Mouse (Mus musculus) monocyte, adult 5-6 weeks (primary cell): ENCODE data around the gene Elmsan1. TPM values are rescaled to one million over a fixed set of nuclear protein-coding genes. Genes with fewer than 3 reads are reported as not detected.

Source experiments
- ATAC-seq: fragments of 153-309, 156-312 bp; replicated peaks from 2 replicates; pipeline ENCODE4 v1.8.0; 2017; ENCODE audit warnings: mild to moderate bottlenecking; ENCODE audit not compliant: low TSS enrichment, insufficient number of reproducible peaks, severe bottlenecking, poor library complexity, low FRiP score
- total RNA-seq: library from RNA; stranded (forward); fragments of 200-1000, 200-491, 200-594 nt; gene quantifications from 3 replicates; pipeline ENCODE4 v1.2.3, GENCODE M21; 2017

Elmsan1 gene
- total RNA-seq, 1 experiment from 2014 or later: 21.6 TPM

DNA sequence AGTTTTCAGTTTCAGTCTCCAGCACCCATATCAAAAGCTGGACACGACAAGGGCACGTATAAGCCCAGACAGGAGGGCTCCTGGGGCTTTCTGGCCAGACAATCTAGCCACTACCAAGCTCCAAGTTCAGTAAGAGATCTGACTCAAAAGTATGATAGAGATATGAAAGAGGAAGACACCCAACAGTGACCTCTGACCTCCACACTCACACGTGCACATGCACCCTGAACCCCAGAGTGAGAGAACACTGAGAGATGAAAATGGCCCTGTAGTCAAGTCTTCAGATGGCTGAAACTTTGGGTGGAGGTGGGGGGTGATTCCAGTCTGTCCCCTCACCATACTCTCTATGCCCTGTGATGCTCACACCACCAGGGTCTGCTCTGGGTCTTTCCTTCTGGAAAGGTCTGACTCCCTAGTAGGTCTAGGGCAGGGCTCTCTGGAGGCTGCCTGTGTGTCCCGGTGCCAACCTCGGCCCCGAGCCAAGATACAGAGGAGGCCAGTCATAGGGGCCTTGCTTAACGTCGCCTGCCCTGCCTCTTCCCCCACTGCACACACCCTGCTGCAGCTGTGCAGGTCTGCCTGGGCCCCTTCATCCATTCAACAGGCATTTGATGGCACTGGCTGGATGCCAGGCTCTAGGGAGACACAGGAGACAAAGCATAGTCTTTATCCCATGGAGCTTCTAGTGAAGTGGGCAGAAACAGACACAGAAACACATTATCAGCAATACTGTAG, 37.8 kb downstream of the Elmsan1 start:
- 0 out of 2 replicates have a peak, but pooled peaks have one; percentile 41 for ATAC-seq

DNA sequence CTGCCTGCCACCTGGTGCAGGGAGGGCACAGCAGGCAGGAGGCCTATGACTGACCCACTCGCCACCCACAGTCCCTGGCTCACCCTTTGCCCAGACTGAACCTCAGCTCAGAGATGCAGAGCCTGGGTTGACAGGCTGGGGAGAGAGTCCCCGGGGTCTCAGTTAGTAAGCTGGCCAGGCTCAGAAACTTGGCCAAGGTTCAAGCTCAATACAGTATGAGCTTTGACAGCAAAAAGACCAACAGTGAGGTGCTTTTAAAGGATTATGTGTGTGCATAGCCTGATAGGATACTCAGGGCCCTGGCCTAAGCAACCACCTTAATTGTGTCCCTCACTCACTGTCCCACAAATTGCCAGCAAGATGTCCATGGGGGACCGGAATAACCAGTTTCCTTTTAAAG, 38.6 kb downstream of the Elmsan1 start:
- ATAC-seq: no peak

DNA sequence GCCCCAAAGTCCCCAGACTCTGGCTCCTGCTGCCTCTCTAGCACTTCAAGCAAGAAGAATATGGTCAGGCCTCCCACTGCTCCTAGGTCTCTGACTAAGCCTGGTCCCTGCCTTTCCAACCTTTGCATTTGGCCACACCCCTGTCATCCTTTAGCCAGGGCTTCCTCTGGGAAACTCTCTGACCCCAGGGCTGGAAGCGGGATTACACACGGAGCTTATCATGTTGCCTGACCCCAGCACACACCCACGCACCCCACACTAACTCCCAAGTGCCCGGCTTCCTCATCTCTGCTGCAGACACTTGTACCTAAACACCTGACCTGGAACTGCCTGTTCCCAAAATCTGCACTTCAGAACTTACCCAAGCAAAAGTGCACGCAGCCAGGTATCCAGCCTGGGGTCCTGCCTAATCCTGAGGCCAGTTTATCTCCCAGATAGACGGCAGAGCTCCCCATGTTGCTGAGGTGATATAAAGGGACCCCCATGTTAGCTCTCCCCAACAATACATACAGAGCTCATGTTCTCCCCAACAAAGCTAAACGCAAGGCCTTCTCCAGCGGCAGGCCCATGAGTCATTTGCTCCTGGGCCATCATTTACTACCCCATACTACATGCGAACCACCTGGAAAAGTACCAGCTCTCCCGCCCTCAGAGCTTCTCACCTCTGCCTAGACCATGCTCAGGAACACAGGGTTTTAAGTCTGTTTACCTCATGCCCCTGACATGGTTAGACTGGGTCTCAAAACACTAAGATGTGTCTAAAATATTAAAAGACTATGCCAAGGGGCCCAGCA, 39.8 kb downstream of the Elmsan1 start:
- no peak for ATAC-seq

DNA sequence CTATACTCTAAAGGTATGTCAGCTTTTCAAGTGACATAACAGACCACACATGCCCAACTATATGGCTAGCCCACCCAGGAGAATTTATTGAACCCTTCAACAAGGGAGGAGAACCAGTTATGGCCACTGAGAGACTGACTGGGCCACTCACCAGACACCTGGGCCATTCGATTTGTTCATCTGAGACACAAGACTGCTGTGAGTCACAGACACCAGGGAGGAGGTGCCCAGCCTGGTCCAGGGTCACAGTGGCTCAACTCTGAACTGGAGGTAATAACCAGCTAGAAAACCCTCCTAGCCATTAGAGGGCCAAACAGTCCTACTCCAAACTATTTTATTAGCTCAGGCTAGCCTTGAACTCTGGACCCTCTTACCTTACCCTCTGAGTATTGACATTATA, 40.6 kb downstream of the Elmsan1 start:
- no peak for ATAC-seq

DNA sequence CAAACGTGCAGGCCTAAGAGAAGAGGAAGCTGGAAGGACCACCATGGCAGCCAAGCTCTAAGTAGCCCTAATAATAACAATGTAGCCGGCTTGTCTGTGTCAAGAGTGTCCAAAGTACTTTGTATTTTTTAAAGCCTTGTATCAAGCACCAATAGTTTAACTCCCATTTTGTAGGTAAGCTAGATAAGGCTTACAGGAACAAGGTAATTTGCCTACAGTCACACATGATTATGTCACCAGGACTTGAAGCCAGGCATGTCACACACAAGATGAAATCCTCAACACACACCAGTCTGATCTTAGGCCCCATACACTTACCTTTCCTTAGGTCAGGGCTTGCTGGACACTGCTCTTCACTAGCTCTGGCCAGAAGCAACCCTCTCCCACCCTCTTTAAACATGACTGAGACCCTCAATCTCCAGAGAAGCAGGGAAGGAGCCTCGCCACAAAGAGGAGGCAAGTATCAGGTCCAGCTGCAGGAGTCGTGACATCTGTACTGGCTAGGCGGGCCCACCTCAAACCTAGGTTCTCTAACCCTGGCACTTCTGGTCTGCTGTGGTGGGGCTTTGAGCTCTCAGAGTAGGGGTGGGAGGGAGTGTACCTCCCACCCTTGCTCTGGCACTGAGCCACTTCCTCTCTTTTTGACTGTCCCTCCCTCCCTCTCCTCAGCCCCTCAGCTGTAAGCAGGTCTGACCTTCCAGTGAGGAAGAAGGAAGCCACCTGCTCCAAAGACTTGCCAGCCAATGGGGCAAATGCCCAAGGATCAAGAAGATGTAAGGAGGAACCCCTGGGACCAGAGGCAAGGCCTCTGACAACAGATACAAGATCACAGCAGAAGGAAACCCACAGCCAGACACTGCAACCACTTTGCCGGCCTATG, 41.6 kb downstream of the Elmsan1 start:
- no peak for ATAC-seq

DNA sequence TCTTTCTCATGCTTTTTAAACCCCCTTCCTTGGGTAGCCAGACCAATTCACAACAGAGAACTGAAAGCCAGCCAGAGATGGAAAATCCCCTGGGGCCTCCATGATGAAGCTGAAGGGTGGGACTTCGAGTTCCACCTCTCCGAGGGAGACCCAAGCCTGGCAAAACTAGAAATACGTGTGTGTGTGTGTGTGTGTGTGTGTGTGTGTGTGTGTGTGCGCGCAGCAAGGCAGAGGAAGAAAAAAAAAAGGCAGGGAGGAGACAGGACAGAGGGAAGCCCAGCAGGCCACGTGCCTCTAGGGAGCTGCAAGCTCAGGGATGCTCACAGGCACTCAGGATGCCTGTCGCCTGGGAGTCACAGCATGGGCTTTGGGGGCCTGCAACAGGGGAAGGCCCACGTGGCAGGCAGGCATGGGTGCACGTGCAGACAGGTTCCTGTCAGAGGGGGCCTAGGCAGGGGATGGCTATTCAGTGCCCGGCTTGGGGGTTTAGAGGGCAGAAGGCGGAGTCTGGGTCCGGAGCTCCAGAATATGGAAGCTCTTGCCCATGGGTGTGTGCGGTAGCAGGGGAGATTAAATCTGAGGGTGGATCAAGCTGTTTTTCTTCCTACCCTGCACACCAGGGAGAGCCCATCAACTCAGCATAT, 42.4 kb downstream of the Elmsan1 start:
- no peak for ATAC-seq

DNA sequence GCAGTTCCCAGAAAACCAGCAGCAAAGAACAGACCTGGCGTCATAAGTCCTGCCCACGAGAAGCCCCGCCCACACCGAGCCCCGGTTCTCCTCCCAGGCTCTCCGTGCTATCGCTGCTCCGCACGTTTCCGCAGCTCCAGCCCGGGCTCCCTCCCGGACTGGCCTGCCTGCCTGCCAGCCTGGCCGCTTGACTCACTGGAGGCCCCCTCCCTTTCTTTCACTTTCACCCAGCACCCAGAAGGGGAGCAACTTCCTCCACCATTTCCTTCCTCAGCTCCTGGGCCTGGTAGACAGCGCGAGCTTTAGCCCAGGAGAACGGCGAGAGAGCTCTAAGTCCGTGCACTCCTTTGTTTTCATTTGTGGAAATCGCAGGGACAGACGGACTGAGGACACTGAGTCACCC, 43.0 kb downstream of the Elmsan1 start:
- peak; percentile 67 for ATAC-seq

DNA sequence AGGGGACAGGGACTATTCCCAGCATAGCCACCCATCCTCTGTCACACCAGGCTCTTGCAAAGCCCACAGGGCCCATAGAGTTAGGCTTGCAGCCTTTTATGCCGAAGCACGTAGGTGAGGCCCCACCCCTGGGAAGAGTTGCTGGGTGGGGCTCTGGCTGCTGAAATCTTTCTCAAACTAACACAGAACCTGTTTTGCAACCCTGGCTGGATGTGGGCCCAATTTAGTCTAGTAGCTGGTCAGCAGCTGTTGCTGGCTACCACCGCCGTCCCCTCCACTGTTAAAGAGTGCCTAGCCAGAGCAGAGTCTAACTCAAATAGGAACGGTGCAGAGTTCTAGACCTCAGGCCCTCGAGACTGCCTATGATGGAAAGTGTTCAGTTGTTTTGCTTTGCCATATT, 43.8 kb downstream of the Elmsan1 start:
- no peak; the same call in 1 of the 2 replicates for ATAC-seq

DNA sequence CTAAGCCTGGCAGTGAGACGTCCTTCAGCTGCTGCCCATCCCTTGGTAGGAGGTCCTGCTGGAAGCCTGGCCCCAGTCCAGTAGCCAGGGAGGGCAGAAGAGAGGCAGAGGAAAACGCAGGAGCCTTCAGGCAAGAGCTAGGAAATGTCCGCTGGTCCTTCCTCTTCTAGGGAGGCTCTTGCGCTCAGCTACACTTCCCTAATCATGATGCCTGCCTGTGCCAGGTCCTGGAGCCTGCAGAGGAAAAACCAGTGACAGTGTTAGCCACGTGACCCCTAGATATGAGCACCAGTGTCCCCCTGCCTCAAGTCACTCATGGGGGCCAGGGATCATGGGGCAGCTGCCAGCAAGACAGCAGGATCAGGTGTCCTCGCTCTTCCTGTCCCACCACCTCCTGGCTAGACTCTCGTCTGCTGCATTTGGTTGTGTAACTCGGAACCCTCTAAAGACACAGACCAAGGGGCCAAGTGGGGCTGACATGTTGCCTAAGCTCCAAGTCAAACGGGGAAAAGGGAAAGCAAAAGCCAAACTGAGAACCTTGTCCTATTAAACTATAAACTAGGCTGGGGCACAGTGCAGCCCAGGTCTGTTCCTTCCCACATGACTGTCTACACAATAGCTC, 44.4 kb downstream of the Elmsan1 start:
- ATAC-seq: peak; percentile 37

DNA sequence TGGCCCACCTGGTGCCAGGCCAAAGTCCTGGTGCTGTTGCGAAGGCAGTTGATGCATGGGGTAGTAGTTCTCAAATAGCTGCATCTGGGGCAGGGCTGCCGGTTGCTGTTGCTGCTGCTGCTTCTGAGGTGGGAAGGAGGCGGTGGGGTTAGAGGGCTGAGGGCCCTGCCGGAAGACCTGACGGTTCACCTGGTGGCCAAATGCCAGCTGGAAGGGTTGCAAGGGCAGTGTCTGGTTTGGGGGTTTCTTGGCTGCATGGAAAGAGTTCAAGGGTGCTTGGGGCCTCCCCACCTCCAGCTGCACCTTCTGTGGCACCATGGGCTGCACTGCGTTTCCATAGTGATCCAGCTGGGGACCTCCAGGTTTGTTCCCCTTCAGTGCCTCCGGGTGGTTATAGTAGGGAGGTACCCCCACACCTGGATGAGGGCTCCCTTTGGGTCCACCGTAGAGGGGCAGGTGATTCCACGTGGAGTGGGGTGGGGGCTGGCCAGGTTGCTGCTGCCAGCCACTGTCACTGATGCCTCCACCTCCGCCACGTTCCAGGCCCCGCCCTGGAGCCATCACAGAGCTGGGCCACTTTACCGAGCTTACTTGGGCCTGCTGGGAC, 45.3 kb downstream of the Elmsan1 start:
- ATAC-seq: no peak

DNA sequence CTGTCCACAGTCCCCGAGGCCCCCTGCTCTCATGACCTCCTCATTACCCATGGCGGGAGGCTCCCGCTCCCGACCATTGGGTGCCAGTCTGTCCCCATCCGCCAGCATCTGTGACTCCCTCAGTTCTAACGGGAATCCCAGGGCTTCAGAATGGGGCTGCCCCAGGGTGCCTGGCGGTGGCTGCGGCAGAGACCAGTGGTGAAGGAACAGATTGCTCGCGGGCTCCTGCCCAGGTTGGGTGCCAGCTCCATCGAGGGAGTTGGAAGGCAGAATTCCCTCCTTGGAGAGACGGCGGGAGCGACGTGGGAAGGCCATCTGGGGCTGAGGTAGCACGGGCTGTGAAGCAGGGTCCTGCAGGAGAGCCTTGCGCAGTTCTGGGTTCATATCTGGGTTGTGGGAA, 45.8 kb downstream of the Elmsan1 start:
- no peak for ATAC-seq

DNA sequence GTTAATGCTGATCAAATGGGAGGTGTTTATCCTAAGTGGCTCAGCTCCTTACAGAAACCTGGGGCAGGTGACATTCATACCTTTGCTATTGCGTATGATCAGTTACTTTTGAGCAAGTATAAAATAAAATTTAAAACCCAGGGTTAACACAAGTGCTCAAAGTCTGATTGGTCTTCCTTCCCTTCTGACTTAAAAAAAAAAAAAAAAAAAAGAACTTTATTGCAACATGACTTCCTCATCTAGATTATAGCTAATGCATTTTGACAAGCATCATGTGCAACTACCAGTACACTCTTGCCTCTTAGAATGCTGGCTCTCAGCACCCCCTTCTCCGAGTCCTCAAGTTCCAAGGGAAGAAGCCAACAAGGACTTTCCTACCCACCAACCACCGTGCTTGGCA, 46.5 kb downstream of the Elmsan1 start:
- ATAC-seq: no peak

DNA sequence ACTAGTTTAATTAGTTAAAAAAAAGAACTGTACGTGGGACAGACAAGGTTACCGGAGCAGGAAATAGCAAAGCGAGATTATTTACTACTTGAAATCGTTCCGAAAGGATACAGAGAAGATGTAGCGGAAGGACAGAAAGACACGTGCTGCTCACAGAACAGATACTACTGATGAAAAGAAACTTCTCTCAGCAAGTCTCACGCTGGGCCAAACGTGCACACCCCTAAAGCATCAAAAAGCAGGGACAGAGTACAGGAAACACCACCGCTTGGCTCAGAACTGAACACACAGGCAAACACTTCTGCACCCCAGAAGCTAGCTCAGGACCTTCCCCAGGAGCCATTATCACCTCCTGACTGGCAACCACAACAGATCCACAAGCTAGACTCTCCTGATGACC, 48.1 kb downstream of the Elmsan1 start:
- no peak for ATAC-seq

DNA sequence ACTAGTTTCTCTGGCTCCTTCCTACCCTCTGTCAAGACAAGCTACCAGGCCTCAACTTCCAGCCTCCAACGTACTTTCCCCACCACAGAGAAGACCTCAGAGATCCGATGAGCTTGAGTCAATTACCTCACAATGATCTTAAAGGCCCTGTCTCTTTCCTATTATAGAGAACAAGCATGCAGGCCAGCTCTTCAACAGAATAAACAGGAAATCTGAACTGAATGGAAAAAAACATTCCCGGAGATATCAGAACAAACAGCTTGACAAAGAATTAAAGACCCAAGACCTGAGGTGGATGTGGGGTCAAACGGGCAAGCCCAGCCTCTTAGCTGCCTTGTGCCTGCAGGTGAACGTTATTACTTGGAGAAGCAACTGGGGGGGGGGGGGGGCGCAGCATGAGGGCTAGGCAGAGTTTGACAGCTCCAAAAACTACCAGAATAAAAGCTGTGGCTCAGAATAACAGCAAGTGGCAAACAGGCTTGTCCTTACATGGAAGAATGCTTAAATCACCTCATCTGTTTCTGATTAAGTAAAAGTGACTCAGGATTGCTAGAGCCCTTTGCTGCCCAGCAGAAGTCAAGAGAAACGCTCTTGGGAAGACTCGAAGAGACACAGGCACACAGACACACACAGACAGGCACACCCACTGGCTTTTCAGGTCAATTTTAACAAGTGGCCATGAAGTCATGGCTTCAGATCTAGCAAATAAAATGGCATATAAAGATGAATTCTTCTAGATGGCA, 52.9 kb downstream of the Elmsan1 start:
- ATAC-seq: no peak

DNA sequence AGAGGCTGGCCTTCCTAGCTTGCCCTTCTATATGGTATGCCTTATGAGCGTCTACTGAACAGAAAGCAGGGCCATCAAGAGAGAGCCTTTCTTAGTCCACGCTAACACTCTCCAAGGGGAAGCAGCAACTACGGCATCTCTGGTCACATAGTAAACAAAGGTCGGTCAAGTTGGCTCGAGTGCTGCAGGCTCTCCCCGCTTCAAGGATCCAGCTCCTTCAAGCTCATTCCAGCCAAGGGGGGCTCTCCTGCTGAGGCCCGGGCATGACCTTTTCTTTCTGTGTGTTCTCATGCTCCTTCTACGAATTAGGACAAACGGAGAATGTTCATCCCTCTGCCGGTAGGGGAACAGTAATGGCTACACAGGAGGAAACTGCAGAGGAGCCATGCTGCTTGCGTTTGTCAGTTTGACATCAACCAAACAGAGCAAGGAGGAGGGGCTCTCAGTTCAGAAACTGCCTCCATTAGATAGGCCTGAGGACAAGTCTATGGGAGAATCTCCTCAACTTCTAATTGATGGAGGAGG, 55.0 kb downstream of the Elmsan1 start:
- no peak for ATAC-seq

DNA sequence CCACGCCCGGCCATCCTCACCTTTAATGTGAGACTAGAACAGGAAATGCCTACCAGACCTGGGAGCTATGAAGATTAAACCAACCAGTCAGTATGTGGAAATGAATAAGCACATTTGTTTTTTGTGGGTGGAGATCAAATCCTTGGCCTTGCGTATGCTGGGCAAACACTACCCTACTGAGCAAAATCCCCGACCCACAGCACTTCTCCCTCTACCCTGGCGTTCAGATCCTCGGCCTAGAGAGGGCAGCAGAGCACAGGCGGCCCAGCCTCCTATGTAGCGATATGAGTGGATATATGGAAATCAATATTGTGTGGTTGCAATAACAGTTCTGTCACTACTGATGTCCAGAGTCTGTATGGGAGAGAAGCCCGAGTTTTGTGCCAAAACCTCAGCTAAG, 55.5 kb downstream of the Elmsan1 start:
- peak; percentile 67 for ATAC-seq
